In genomic region chr13:96997080-96997479, GRCm38 (mm10) we compare ENCODE assay signal across 28 mouse cellular contexts. TPM values are rescaled to one million over a fixed set of nuclear protein-coding genes. Genes with fewer than 3 reads are reported as not detected.
DNase-seq lines count a peak whose midpoint lies in the region; ATAC-seq and TF ChIP-seq lines count a peak whose summit lies in the region.
"Had no signal": no experiment of that assay in that cellular context is flagged by ENCODE, and none has a peak within 500 bp of the region (broad histone marks: within the 10 kb centered on the region; RNA-seq: fewer than 3 reads in every experiment).

No protein-coding gene starts in this region.

- no peak for TF ChIP-seq POLR2A in CH12.LX (IDR thresholded peaks at IDR 0.05; ENCODE audit: low read depth, low read length)

- 92% methylated on average over 1 of the region's 1 CpGs for WGBS in forebrain, embryonic 11.5 days
- 71% methylated on average over 1 of the region's 1 CpGs for WGBS in forebrain, embryonic 10.5 days
- 46% methylated on average over 1 of the region's 1 CpGs for WGBS in liver, embryonic 14.5 days (ENCODE audit: insufficient replicate concordance)

- DNase-seq in forebrain, embryonic 11.5 days (ENCODE audit: low spot score): peak; percentile 19
- no peak for DNase-seq in forebrain, embryonic 10.5 days (ENCODE audit: extremely low spot score, low spot score)
- DNase-seq in CH12.LX (ENCODE audit: extremely low read depth): peak; percentile 2
- no peak for DNase-seq in liver, embryonic 14.5 days (ENCODE audit: low read depth in 3 of 3, low spot score in 3 of 3)
- DNase-seq in layer of hippocampus, postnatal 14 days (ENCODE audit: low spot score in 2 of 2): no peak
- DNase-seq in B cell, adult 2 months: no peak
- no peak for DNase-seq in frontal cortex, adult 2 months (ENCODE audit: extremely low spot score in 1 of 2, low spot score in 1 of 2)
- DNase-seq: adrenal gland, postnatal 10 days; cerebellum, adult 11-12 months; cerebellum, adult 9-10 months; cerebellum, postnatal 25 days; gastrocnemius, postnatal 36 days; heart, adult 18-20 months; heart, postnatal 10 days; heart, postnatal 4 days had no signal

- no peak overlapping the region for H3K9ac ChIP-seq in forebrain, embryonic 11.5 days (ENCODE audit: low read length)
- no peak overlapping the region for H3K9ac ChIP-seq in CH12.LX (ENCODE audit: insufficient read depth, low read depth)
- H3K9ac ChIP-seq in liver, embryonic 14.5 days (replicated peaks): no peak overlapping the region
- H3K9ac ChIP-seq: embryonic facial prominence, embryonic 13.5 days; forebrain, embryonic 12.5 days; hindbrain, embryonic 12.5 days had no signal

- TF ChIP-seq CTCF in CH12.LX (conservative IDR thresholded peaks at IDR 0.05 in 1 of 2, IDR thresholded peaks at IDR 0.05 in 1 of 2; ENCODE audit: low read depth in 2 of 2, low read length in 2 of 2): no peak
- TF ChIP-seq CTCF in liver, embryonic 14.5 days (IDR thresholded peaks at IDR 0.05; ENCODE audit: low read depth): no peak

- no peaks in the 10 kb centered on the region for H3K36me3 ChIP-seq in forebrain, embryonic 11.5 days (ENCODE audit: control insufficient read depth, insufficient read depth, low read length)
- H3K36me3 ChIP-seq in forebrain, embryonic 10.5 days (replicated peaks): no peaks in the 10 kb centered on the region
- no peaks in the 10 kb centered on the region for H3K36me3 ChIP-seq in CH12.LX (replicated peaks in 1 of 2; ENCODE audit: control insufficient read depth in 1 of 2, insufficient read depth in 1 of 2, low read length in 1 of 2)
- H3K36me3 ChIP-seq in liver, embryonic 14.5 days (replicated peaks; ENCODE audit: control insufficient read depth, insufficient read depth, low read depth): no peaks in the 10 kb centered on the region
- H3K36me3 ChIP-seq: embryonic facial prominence, embryonic 13.5 days; forebrain, embryonic 12.5 days; heart, embryonic 10.5 days; hindbrain, embryonic 12.5 days had no signal

- no peak overlapping the region for H3K27ac ChIP-seq in forebrain, embryonic 11.5 days (ENCODE audit: low read depth, low read length)
- no peak overlapping the region for H3K27ac ChIP-seq in forebrain, embryonic 10.5 days
- H3K27ac ChIP-seq in CH12.LX (ENCODE audit: insufficient read depth, low read depth): no peak overlapping the region
- no peak overlapping the region for H3K27ac ChIP-seq in liver, embryonic 14.5 days
- H3K27ac ChIP-seq: embryonic facial prominence, embryonic 13.5 days; forebrain, embryonic 12.5 days; heart, embryonic 10.5 days; hindbrain, embryonic 12.5 days had no signal

- H3K4me2 ChIP-seq in forebrain, embryonic 11.5 days (ENCODE audit: low read depth, low read length, severe bottlenecking): no peak overlapping the region
- H3K4me2 ChIP-seq in CH12.LX (ENCODE audit: insufficient read depth, low read depth, poor library complexity, severe bottlenecking): no peak overlapping the region
- no peak overlapping the region for H3K4me2 ChIP-seq in liver, embryonic 14.5 days (ENCODE audit: low read depth)
- H3K4me2 ChIP-seq: embryonic facial prominence, embryonic 13.5 days; forebrain, embryonic 12.5 days; hindbrain, embryonic 12.5 days had no signal

- H3K4me1 ChIP-seq in forebrain, embryonic 11.5 days (replicated peaks; ENCODE audit: control insufficient read depth, insufficient read depth, low read length): no peaks in the 10 kb centered on the region
- peaks cover 7% of the 10 kb centered on the region for H3K4me1 ChIP-seq in forebrain, embryonic 10.5 days
- no peaks in the 10 kb centered on the region for H3K4me1 ChIP-seq in CH12.LX (ENCODE audit: control insufficient read depth in 1 of 2, insufficient read depth in 2 of 2)
- H3K4me1 ChIP-seq in liver, embryonic 14.5 days (replicated peaks; ENCODE audit: control insufficient read depth in 2 of 2, insufficient read depth in 2 of 2, low read length in 1 of 2): peaks cover 4 to 7% of the 10 kb centered on the region in 2 experiments; a peak in 3 of 4 replicates
- H3K4me1 ChIP-seq: embryonic facial prominence, embryonic 13.5 days; forebrain, embryonic 12.5 days; heart, embryonic 10.5 days; hindbrain, embryonic 12.5 days had no signal

- H3K27me3 ChIP-seq in forebrain, embryonic 11.5 days (ENCODE audit: control insufficient read depth, insufficient read depth, low read length): no peaks in the 10 kb centered on the region
- no peaks in the 10 kb centered on the region for H3K27me3 ChIP-seq in forebrain, embryonic 10.5 days (ENCODE audit: poor library complexity, severe bottlenecking)
- H3K27me3 ChIP-seq in CH12.LX (replicated peaks): no peaks in the 10 kb centered on the region
- H3K27me3 ChIP-seq in liver, embryonic 14.5 days (ENCODE audit: control insufficient read depth, insufficient read depth, low read length): no peaks in the 10 kb centered on the region
- H3K27me3 ChIP-seq: embryonic facial prominence, embryonic 13.5 days; forebrain, embryonic 12.5 days; hindbrain, embryonic 12.5 days had no signal

- dilution Hi-C loops in CH12.LX (cut with MboI; ENCODE audit: extremely low pct_ligation_motif_present, extremely low pct_unique_long_range_greater_than_20kb, low sequenced_read_pairs): no loop called here

- no peak for TF ChIP-seq RAD21 in CH12.LX (IDR thresholded peaks at IDR 0.05; ENCODE audit: low read depth, low read length)

- no peak for ATAC-seq in forebrain, embryonic 11.5 days (replicated peaks; ENCODE audit: low FRiP score)
- ATAC-seq in erythroblast, adult 5-6 weeks (replicated peaks; ENCODE audit: low FRiP score, poor library complexity, severe bottlenecking): 0 out of 2 replicates have a peak, but pooled peaks have one; percentile 52
- peak; percentile 56; the same call in 1 of the 2 replicates for ATAC-seq in liver, embryonic 14.5 days (ENCODE audit: insufficient read depth)
- ATAC-seq: forebrain, embryonic 16.5 days; hindbrain, embryonic 16.5 days; inflammation-experienced regulatory T-cells, adult 6 months had no signal

- H3K79me2 ChIP-seq in CH12.LX (replicated peaks; ENCODE audit: control insufficient read depth, extremely low read depth, insufficient read depth, poor library complexity, severe bottlenecking): no peaks in the 10 kb centered on the region

- in situ Hi-C loops in CH12.LX (cut with MboI; ENCODE audit: low pct_ligation_motif_present, low pct_unique_long_range_greater_than_20kb, low sequenced_read_pairs): no loop called here

- H3K4me3 ChIP-seq in forebrain, embryonic 11.5 days (ENCODE audit: low read depth, low read length): no peak overlapping the region
- H3K4me3 ChIP-seq in forebrain, embryonic 10.5 days: no peak overlapping the region
- no peak overlapping the region for H3K4me3 ChIP-seq in CH12.LX (replicated peaks in 1 of 3; ENCODE audit: low read depth in 2 of 3, low read length in 2 of 3, poor library complexity in 1 of 3)
- no peak overlapping the region for H3K4me3 ChIP-seq in liver, embryonic 14.5 days (ENCODE audit: insufficient read depth in 1 of 2, low read depth in 2 of 2, low read length in 2 of 2)
- H3K4me3 ChIP-seq: embryonic facial prominence, embryonic 13.5 days; forebrain, embryonic 12.5 days; heart, embryonic 10.5 days; hindbrain, embryonic 12.5 days had no signal

- TF ChIP-seq EP300 in CH12.LX (IDR thresholded peaks at IDR 0.05; ENCODE audit: low read length): no peak
- no peak for TF ChIP-seq EP300 in liver, embryonic 14.5 days (IDR thresholded peaks at IDR 0.05; ENCODE audit: low read depth)

- no peaks in the 10 kb centered on the region for H3K9me3 ChIP-seq in forebrain, embryonic 11.5 days (ENCODE audit: control insufficient read depth, low read length)
- H3K9me3 ChIP-seq in forebrain, embryonic 10.5 days: no peaks in the 10 kb centered on the region
- H3K9me3 ChIP-seq in CH12.LX (replicated peaks; ENCODE audit: low read length): no peaks in the 10 kb centered on the region
- H3K9me3 ChIP-seq in liver, embryonic 14.5 days (ENCODE audit: control insufficient read depth, low read length): no peaks in the 10 kb centered on the region
- H3K9me3 ChIP-seq: embryonic facial prominence, embryonic 13.5 days; forebrain, embryonic 12.5 days; heart, embryonic 10.5 days; hindbrain, embryonic 12.5 days had no signal

TF ChIP-seq in CH12.LX, 34 proteins besides CTCF, POLR2A, EP300 and RAD21:
- no peak for TF ChIP-seq PAX5 (IDR thresholded peaks at IDR 0.05; ENCODE audit: low read length)
- TF ChIP-seq NELFE (IDR thresholded peaks at IDR 0.05; ENCODE audit: low read depth, low read length): no peak
- TF ChIP-seq ELF1 (IDR thresholded peaks at IDR 0.05; ENCODE audit: low read depth, low read length): no peak

RNA-seq across cellular contexts. Expression of gene 1700029F12Rik, which starts 37.1 kb away (rescaled TPM):
- polyA plus RNA-seq in forebrain, embryonic 11.5 days (2014; fragmentation: Nextera tagmentation; extraction: Ambion mirVana): not detected in 2 replicates
- not detected in 2 replicates for polyA plus RNA-seq in forebrain, embryonic 10.5 days (2016; fragmentation: Nextera tagmentation; extraction: Ambion mirVana)
- not detected in 2 replicates for total RNA-seq in CH12.LX (2012; rRNA removed)
- total RNA-seq in CH12.LX (2014; rRNA removed): not detected in 2 replicates
- polyA plus RNA-seq in CH12.LX (2012; ENCODE audit: insufficient read length, low read depth): not detected in 2 replicates
- total RNA-seq in erythroblast, adult 5-6 weeks (2015; ENCODE audit: low replicate concordance): not detected in 2 replicates
- not detected in 2 replicates for total RNA-seq in erythroblast, adult 5-6 weeks (2017; ENCODE audit: low replicate concordance)
- not detected in 2 replicates for polyA plus RNA-seq in liver, embryonic 14.5 days (2012; rRNA removed)
- not detected in 2 replicates for polyA plus RNA-seq in liver, embryonic 14.5 days (2014; fragmentation: Nextera tagmentation; extraction: Ambion mirVana)
- not detected for total RNA-seq in layer of hippocampus, postnatal 14 days (2021)
- not detected in 2 replicates for polyA plus RNA-seq in frontal cortex, adult 2 months (2012; rRNA removed)
- total RNA-seq: adrenal gland, postnatal 10 days; ES-E14; gastrocnemius, adult 18-20 months; gastrocnemius, postnatal 36 days; heart, adult 18-20 months; heart, postnatal 10 days; heart, postnatal 4 days had no signal
- polyA plus RNA-seq: C2C12; cortical plate, adult 2 months; embryonic facial prominence, embryonic 13.5 days; forebrain, embryonic 12.5 days; forebrain, embryonic 16.5 days; heart, embryonic 10.5 days; heart, embryonic 14.5 days; hindbrain, embryonic 12.5 days; hindbrain, embryonic 16.5 days; inflammation-experienced regulatory T-cells, adult 6 months had no signal

Comparison
In these comparisons a context has a peak if more than half of its experiments do, and no peak if none do; other contexts are left out.
1. DNase-seq: peak in forebrain, embryonic 11.5 days (single experiment) and CH12.LX (single experiment); none in forebrain, embryonic 10.5 days (single experiment), liver, embryonic 14.5 days (0 of 3), layer of hippocampus, postnatal 14 days (0 of 2), B cell, adult 2 months (0 of 2) and frontal cortex, adult 2 months (0 of 2).